Mouse (Mus musculus): ENCODE data around the gene Matn3. TPM values are rescaled to one million over a fixed set of nuclear protein-coding genes. Genes with fewer than 3 reads are reported as not detected.

Gene Matn3
- 0.53 and 0.57 TPM in 2 replicates for polyA plus RNA-seq (2015; fragmentation: Nextera tagmentation; extraction: Ambion mirVana)

DNA sequence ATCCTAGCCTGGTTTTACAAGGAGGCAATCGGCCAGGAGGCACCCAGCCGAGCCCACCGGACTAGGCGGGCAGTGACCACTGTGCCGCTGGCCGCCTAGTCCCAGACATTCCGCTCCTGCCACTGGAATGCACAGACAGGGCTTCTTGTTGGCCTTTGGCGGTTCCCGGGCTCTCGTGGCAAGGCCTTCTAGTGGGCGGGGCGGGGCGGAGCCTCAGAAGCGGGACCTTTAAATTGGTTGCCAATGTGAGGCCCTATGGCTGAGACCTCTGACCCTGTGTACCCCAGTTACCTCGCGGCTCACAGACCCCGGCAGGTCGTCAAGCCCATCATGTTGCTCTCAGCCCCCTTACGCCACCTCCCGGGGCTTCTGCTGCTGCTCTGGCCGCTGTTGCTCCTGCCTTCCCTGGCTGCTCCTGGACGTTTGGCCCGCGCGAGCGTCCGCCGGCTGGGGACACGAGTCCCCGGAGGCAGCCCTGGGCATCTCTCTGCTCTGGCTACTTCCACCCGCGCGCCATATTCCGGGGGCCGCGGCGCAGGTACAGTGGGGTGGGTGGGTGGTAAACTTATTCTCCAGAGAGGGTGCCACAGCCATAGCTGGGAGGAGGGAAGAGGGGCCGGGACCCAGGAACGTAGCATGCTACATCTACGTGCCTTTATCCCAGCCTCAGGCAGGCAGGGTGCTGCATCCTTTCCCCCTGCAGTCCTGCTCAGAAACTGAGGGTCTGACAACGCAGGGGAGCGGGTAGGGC, at the start of gene Matn3:
Gene Matn3, plus strand, starts transcription at position 216 of the 751 bp plus-strand sequence.
- peaks cover 13% of the 10 kb centered on the region for H3K4me1 ChIP-seq (ENCODE audit: insufficient read depth, low read length)
- H3K9me3 ChIP-seq (ENCODE audit: low read length), result no peaks in the 10 kb centered on the region
- H3K9ac ChIP-seq (replicated peaks; ENCODE audit: low read length), result peak within 1 kb of the TSS; percentile 66
- peak within 1 kb of the TSS; percentile 97 for H3K4me2 ChIP-seq (replicated peaks; ENCODE audit: low read depth, low read length)
- WGBS, result under 1% methylated on average over 42 of the region's 42 CpGs
- no peak within 1 kb of the TSS for H3K27ac ChIP-seq (ENCODE audit: low read length)
- H3K4me3 ChIP-seq (ENCODE audit: low read length), result peak within 1 kb of the TSS; percentile 53
- H3K36me3 ChIP-seq (ENCODE audit: insufficient read depth, low read length), result no peaks in the 10 kb centered on the region
- H3K27me3 ChIP-seq (ENCODE audit: insufficient read depth, low read length), result peaks cover 10% of the 10 kb centered on the region
- peak; percentile 91 for ATAC-seq (ENCODE audit: low FRiP score, low TSS enrichment)

DNA sequence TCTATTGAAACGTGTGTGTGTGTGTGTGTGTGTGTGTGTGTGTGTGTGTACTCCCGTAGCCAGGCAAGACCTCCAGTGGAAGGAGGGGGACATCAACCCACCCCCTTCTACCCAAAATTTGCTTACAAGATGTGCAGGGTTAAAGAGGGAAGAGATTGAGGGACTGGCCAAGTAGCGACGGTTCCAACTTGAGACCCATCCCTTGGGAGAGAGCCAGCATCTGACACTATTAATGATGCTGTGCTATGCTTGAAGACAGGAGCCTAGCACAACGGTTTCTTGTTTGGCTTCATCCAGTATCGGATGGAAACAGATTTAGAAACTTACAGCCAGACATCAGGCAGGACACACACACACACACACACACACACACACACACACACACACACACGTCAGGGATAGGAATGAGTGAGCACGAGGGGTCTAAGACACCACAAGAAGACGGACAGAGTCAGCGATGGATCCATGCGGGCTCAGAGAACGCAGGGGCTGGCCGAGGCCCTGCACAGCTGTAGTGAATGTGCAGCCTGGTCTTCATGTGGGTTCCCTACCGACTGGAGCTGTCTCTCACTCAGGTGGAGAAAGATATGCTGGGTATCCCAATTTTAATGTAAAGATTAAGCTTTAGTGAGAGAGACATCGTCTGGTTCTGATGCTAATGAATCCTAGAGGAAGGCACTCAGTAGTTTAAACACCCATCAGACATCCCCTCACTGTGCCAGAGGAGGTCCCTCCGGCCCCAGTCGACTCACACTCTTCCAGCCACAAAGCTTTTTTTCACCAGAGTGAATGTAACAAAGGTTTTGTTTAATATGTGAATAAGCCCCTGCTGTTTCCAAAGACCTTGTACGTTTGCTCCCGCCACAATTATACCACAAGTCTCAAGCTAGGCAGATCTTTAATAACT, 48.6 kb upstream of the Matn3 start:
- no peak overlapping the region for H3K4me2 ChIP-seq (replicated peaks; ENCODE audit: low read depth, low read length)
- no peak overlapping the region for H3K9ac ChIP-seq (replicated peaks; ENCODE audit: low read length)
- H3K27ac ChIP-seq (ENCODE audit: low read length), result no peak overlapping the region
- H3K9me3 ChIP-seq (ENCODE audit: low read length), result no peaks in the 10 kb centered on the region
- H3K4me3 ChIP-seq (ENCODE audit: low read length), result no peak overlapping the region
- H3K36me3 ChIP-seq (ENCODE audit: insufficient read depth, low read length), result no peaks in the 10 kb centered on the region
- no peaks in the 10 kb centered on the region for H3K27me3 ChIP-seq (ENCODE audit: insufficient read depth, low read length)
- peaks cover 18% of the 10 kb centered on the region for H3K4me1 ChIP-seq (ENCODE audit: insufficient read depth, low read length)
- ATAC-seq (ENCODE audit: low FRiP score, low TSS enrichment), result no peak
- 75% methylated on average over 19 of the region's 19 CpGs for WGBS

DNA sequence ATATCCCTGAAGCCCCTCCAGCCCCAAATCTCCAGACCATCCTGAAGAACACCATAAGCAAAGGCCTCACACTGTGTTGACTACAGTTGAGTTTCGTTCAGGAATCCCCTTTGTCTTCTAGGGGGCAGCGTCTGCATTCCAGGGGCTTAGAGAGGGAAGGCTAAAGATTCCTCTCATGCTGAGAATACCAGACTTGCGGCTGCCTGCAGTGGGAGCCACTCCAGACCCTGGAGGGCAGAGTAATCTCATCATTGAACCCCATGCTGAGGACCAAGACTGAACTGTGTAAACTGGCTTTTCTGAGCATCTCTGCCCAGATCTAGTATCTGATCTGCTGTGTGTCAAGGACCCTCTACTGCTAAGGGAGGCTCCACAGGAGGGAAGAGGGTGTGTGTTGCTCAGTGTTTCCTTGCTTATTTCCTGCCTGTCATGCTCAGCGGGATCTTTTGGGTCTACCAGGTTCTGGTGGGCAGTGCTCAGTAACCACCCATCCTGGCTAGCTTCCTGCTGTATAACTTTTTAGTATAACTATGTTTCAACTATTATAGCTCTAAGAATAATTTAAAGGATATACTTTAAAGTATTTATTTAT, 47.5 kb upstream of the Matn3 start:
- Histone ChIP-seq H3K9me3 (ENCODE audit: low read length) (no peaks in the 10 kb centered on the region), H3K4me3 (ENCODE audit: low read length) (no peak overlapping the region), H3K9ac (replicated peaks; ENCODE audit: low read length) (no peak overlapping the region), H3K27me3 (ENCODE audit: insufficient read depth, low read length) (no peaks in the 10 kb centered on the region), H3K4me1 (ENCODE audit: insufficient read depth, low read length) (peaks cover 18% of the 10 kb centered on the region), H3K27ac (ENCODE audit: low read length) (no peak overlapping the region; the same call in 1 of the 2 replicates), H3K36me3 (ENCODE audit: insufficient read depth, low read length) (no peaks in the 10 kb centered on the region), H3K4me2 (replicated peaks; ENCODE audit: low read depth, low read length) (no peak overlapping the region)
- ATAC-seq (ENCODE audit: low FRiP score, low TSS enrichment), result no peak
- WGBS, result 51% methylated on average over 4 of the region's 4 CpGs

DNA sequence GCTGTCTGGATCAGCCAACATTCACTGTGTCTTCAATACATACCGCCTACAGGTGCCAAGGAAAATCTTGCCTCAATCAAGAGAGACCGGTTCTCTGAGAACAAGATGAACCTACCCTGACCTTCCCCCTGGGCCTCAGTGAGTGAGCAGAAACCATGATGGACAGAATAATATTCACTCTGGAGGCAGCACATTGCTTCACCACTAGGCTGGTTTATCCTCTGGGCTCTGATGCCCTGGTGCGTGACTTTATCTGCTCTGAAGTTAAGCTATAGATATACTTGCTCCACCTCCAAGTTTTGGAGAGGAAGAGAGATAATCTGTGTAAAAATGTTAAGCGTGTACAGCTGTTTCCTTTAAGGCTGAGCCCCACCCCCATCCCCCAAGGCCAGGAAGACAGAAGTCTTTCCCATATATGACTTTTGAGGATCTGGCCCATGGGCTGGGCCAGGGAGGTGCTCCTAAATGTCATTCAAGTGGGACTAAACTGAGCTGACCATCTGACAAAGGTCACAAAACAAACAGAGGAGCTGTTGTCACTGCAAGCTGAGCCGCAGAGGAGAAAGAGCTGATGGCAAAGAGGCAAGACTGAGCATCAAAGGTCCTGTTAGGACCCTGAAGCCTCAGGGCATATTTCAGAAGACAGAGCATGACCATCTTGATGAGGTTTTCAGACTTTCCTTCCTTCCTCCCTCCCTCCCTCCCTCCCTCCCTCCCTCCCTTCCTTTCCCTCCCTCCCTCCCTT, 46.6 kb upstream of the Matn3 start:
- WGBS, result 18% methylated on average over 5 of the region's 5 CpGs
- Histone ChIP-seq H3K27me3 (ENCODE audit: insufficient read depth, low read length) (no peaks in the 10 kb centered on the region), H3K4me3 (ENCODE audit: low read length) (no peak overlapping the region), H3K9ac (replicated peaks; ENCODE audit: low read length) (0 out of 2 replicates have a peak overlapping the region, but pooled peaks have one; percentile 8), H3K36me3 (ENCODE audit: insufficient read depth, low read length) (no peaks in the 10 kb centered on the region), H3K4me1 (ENCODE audit: insufficient read depth, low read length) (peaks cover 18% of the 10 kb centered on the region), H3K4me2 (replicated peaks; ENCODE audit: low read depth, low read length) (no peak overlapping the region), H3K9me3 (ENCODE audit: low read length) (no peaks in the 10 kb centered on the region), H3K27ac (ENCODE audit: low read length) (peak overlapping the region; percentile 65)
- ATAC-seq (ENCODE audit: low FRiP score, low TSS enrichment), result peak; percentile 41; the same call in 1 of the 2 replicates

DNA sequence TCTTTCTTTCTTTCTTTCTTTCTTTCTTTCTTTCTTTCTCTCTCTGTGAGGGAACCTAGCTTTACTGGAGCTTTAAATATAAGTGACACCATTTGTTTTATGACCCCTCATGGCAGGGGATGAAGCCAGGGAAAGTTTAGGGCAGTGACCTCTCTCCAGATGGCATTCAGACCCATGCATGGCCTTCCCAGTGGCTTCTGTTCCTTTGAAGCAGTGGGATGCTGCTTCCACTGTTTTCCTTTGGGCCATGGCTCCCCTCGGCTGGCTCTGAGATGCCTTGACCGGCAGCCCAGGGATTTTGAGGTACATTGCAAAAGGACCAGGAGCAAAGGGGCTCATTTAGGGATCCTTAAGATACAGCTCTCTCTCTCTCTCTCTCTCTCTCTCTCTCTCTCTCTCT, 45.8 kb upstream of the Matn3 start:
- H3K9me3 ChIP-seq (ENCODE audit: low read length), result no peaks in the 10 kb centered on the region
- WGBS, result 8% methylated on average over 2 of the region's 2 CpGs
- no peak for ATAC-seq (ENCODE audit: low FRiP score, low TSS enrichment)
- H3K27ac ChIP-seq (ENCODE audit: low read length), result no peak overlapping the region
- no peak overlapping the region for H3K9ac ChIP-seq (replicated peaks; ENCODE audit: low read length)
- H3K27me3 ChIP-seq (ENCODE audit: insufficient read depth, low read length), result no peaks in the 10 kb centered on the region
- H3K4me3 ChIP-seq (ENCODE audit: low read length), result no peak overlapping the region
- H3K4me2 ChIP-seq (replicated peaks; ENCODE audit: low read depth, low read length), result no peak overlapping the region
- H3K36me3 ChIP-seq (ENCODE audit: insufficient read depth, low read length), result no peaks in the 10 kb centered on the region
- H3K4me1 ChIP-seq (ENCODE audit: insufficient read depth, low read length), result peaks cover 17% of the 10 kb centered on the region

DNA sequence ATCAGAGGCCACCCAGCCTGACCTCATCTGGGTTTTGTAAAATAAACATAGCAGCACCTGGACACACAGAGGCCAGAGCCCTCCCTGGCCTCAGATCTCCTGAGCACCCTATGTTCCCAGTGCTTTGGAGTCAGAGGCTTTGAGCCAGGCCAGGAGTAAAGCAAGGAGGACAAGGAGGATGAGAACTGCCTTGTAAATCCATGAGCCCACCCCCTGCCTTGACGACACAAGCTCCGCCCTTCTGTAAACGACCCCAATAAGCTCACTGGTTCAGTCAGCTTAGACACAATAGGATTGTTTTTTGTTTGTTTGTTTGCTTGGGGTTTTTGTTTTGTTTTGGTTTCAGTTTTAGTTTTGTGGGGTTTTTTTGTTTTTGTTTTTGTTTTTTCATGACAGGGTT, 45.2 kb upstream of the Matn3 start:
- Histone ChIP-seq H3K9ac (replicated peaks; ENCODE audit: low read length) (no peak overlapping the region), H3K9me3 (ENCODE audit: low read length) (no peaks in the 10 kb centered on the region), H3K36me3 (ENCODE audit: insufficient read depth, low read length) (no peaks in the 10 kb centered on the region), H3K27ac (ENCODE audit: low read length) (no peak overlapping the region), H3K4me2 (replicated peaks; ENCODE audit: low read depth, low read length) (no peak overlapping the region), H3K4me3 (ENCODE audit: low read length) (no peak overlapping the region), H3K27me3 (ENCODE audit: insufficient read depth, low read length) (no peaks in the 10 kb centered on the region), H3K4me1 (ENCODE audit: insufficient read depth, low read length) (peaks cover 15% of the 10 kb centered on the region)
- ATAC-seq (ENCODE audit: low FRiP score, low TSS enrichment), result no peak
- WGBS, result 33% methylated on average over 3 of the region's 3 CpGs

DNA sequence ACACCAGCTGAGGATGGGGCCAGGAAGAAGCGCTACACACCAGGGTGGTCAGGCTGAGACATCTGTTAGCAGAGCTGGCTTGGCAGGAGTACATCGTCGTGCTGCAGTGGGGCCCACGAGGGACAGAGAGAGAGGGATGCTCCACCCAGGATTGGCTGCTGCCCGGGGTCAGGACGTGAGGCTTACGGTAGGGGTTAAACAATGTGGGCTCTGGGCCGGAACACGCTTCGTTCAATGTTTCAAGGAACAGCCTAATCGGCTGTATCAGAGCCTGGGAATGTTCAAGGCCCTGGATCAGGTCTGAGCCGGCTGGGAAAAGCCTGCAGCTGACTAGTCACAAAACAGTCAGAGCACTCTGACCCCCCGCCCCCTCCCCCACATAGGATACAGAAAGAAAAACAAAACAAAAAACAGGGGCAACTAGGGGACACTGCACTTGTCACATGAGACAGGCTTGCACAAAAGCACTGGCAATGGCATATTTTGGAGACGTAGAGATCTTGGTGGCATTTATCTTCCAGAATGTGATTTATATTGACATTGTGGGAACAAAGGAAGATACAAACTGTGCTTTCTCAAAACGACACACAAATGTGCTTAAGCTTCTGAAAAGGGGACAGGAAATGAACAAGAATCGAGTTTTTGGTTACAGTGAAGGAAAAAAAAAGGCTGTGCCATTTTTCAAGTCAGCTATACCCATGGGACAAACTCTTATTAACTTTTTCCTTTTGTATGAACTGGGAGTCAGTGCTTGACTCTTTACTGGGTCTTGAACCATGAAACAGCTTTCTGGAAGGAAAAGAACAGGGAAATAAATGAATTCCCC, 34.7 kb upstream of the Matn3 start:
- H3K9me3 ChIP-seq (ENCODE audit: low read length), result no peaks in the 10 kb centered on the region
- peak; percentile 88 for ATAC-seq (ENCODE audit: low FRiP score, low TSS enrichment)
- peak overlapping the region; percentile 42 for H3K9ac ChIP-seq (replicated peaks; ENCODE audit: low read length)
- H3K4me3 ChIP-seq (ENCODE audit: low read length), result no peak overlapping the region
- peak overlapping the region; percentile 96 for H3K27ac ChIP-seq (ENCODE audit: low read length)
- H3K4me2 ChIP-seq (replicated peaks; ENCODE audit: low read depth, low read length), result peak overlapping the region; percentile 19
- H3K4me1 ChIP-seq (ENCODE audit: insufficient read depth, low read length), result peaks cover 45% of the 10 kb centered on the region
- H3K27me3 ChIP-seq (ENCODE audit: insufficient read depth, low read length), result no peaks in the 10 kb centered on the region
- WGBS, result 4% methylated on average over 16 of the region's 16 CpGs
- no peaks in the 10 kb centered on the region for H3K36me3 ChIP-seq (ENCODE audit: insufficient read depth, low read length)

DNA sequence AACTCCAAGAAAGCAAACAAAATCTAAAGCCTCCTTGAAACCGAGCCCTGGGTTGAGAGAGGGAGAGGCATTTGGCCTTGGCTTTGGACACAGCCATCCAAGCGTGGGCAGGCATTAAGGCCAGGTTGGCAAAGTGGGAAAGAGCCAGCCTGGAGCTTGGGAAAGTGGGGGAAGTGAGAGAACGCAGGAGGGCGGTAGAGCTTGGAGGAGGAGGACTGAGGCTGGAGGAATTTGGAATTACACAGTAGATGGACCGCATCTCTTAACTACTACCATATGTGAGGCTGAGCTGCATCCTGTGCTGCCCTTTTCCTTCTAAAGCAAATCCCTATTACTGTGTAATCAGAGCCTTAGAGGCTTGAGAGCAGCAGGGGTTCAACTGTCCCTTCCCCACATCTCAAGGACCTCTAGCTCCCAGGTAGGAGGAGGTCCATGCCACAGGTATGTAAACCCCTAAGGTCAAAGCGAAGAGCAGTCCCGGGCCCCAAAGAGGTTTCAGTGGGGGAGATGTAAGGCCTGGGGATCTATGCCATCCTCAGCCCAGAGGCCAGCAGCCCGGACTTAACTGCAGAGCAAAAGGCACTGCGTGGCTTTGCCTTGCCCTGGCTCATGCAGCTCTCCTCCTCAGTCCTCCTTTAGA, 33.9 kb upstream of the Matn3 start:
- no peak overlapping the region for H3K4me3 ChIP-seq (ENCODE audit: low read length)
- H3K4me1 ChIP-seq (ENCODE audit: insufficient read depth, low read length), result peaks cover 45% of the 10 kb centered on the region
- H3K9ac ChIP-seq (replicated peaks; ENCODE audit: low read length), result peak overlapping the region; percentile 31
- peak; percentile 67 for ATAC-seq (ENCODE audit: low FRiP score, low TSS enrichment)
- no peak overlapping the region for H3K4me2 ChIP-seq (replicated peaks; ENCODE audit: low read depth, low read length)
- H3K9me3 ChIP-seq (ENCODE audit: low read length), result no peaks in the 10 kb centered on the region
- no peaks in the 10 kb centered on the region for H3K27me3 ChIP-seq (ENCODE audit: insufficient read depth, low read length)
- peak overlapping the region; percentile 96 for H3K27ac ChIP-seq (ENCODE audit: low read length)
- 35% methylated on average over 9 of the region's 9 CpGs for WGBS
- no peaks in the 10 kb centered on the region for H3K36me3 ChIP-seq (ENCODE audit: insufficient read depth, low read length)
